Mouse (Mus musculus) embryonic facial prominence, embryonic 12.5 days (tissue): ENCODE data around the gene Ap5s1. TPM values are rescaled to one million over a fixed set of nuclear protein-coding genes. Genes with fewer than 3 reads are reported as not detected.

Source experiments
- ATAC-seq: fragments of 200-750 bp; cut with Nextera tagmentation; 2 replicates; pipeline ENCODE4 v1.8.0; 2017; ENCODE audit not compliant: insufficient number of reproducible peaks, insufficient read depth, low FRiP score, low TSS enrichment
- H3K27ac ChIP-seq: fragments of 300-500 bp; sonication (generic); 2 replicates; pipeline ENCODE4 v1.5.1; 2016; ENCODE audit warnings: mild to moderate bottlenecking
- H3K27me3 ChIP-seq: fragments of 300-500 bp; sonication (generic); 2 replicates; pipeline ENCODE4 v1.6.1; 2016; ENCODE audit warnings: mild to moderate bottlenecking, moderate library complexity
- H3K36me3 ChIP-seq: fragments of 300-500 bp; sonication (generic); 2 replicates; pipeline ENCODE4 v1.6.1; 2016; ENCODE audit warnings: mild to moderate bottlenecking
- H3K4me1 ChIP-seq: fragments of 300-500 bp; sonication (generic); 2 replicates; pipeline ENCODE4 v1.6.1; 2016
- H3K4me2 ChIP-seq: fragments of 300-500 bp; sonication (generic); replicated peaks from 2 replicates; pipeline ENCODE4 v1.6.1; 2016; ENCODE audit warnings: mild to moderate bottlenecking, moderate library complexity
- H3K4me3 ChIP-seq: fragments of 300-500 bp; sonication (generic); 2 replicates; pipeline ENCODE4 v1.5.1; 2016; ENCODE audit warnings: mild to moderate bottlenecking
- H3K9ac ChIP-seq: fragments of 300-500 bp; sonication (generic); 2 replicates; pipeline ENCODE4 v1.6.1; 2016; ENCODE audit warnings: mild to moderate bottlenecking, moderate library complexity
- H3K9me3 ChIP-seq: fragments of 300-500 bp; sonication (generic); 2 replicates; pipeline ENCODE4 v1.6.1; 2016; ENCODE audit warnings: mild to moderate bottlenecking, moderate library complexity
- WGBS: fragments of 180-500 bp; shearing (Covaris S2); methylation state at CpG from one replicate; pipeline ENCODE4 v1.1.7; 2016; 5-methylcytosine and 5-hydroxymethylcytosine counted together
- polyA plus RNA-seq: library from polyadenylated mRNA; unstranded; fragments of >200 nt; fragmentation: Nextera tagmentation; extraction: Ambion mirVana; gene quantifications from 2 replicates; pipeline ENCODE4 v1.2.1, GENCODE M21; 2016

The Ap5s1 gene
- polyA plus RNA-seq, 1 experiment from 2014 or later: 29.7 TPM

DNA sequence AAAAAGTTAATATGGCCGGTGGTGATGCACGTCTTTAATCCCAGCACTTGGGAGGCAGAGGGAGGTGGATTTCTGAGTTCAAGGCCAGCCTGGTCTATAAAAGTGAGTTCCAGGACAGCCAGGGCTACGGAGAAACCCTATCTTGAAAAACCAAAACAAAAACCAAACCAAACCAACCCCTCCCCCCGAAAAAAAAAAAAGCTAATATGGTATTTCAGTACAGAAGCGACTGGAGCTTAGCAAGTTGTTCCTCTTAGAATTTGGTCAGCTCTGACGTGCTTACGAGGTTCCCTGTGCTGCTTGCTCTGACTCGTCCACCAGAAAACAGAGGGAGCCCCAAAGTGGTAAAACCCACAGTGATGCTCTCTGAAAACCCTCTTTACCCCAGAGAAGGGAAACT is 51.8 kb downstream of the Ap5s1 start:
- Histone ChIP-seq H3K4me3 (no peak overlapping the region), H3K9ac (no peak overlapping the region), H3K36me3 (no peaks in the 10 kb centered on the region), H3K27me3 (no peaks in the 10 kb centered on the region), H3K9me3 (no peaks in the 10 kb centered on the region), H3K27ac (no peak overlapping the region), H3K4me2 (no peak overlapping the region), H3K4me1 (peaks cover 4% of the 10 kb centered on the region; the same call in 1 of the 2 replicates)
- WGBS: 77% methylated on average over 8 of the region's 8 CpGs
- ATAC-seq: no peak

DNA sequence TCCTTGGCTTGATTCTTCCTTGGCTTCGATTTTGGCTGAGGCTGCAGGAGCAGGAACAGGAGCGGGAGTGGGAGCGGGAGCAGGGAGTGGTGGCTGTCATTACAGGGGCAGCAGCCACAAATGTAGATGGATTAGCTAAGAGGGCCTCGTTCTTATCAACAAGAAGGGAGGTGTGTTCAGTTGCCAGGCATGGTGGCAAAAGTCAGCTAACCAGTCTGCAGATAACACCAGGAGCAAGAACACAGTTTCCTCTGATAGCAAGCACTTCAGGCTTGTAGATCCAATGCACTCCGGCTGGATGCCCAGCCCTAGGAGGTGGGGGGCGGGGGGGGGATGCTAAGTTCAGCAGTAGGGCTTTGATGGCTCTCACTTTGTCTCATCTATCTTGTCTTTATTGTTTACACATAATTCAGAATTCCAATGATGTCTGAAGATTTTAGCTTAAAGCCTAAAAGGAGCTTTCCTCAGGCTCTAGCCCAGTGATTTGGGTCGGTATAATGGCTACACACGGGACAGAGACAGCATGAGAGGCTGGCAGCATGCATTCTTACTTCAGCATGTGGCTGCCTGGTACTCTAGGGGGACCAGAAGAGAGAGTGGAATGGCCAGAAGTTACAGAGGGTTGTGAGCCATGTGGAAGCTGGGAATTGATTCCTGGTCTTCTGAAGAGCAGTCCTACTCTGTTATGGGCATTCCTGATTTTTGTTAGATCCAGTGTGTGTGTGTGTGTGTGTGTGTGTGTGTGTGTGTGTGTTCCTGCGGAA is 53.8 kb downstream of the Ap5s1 start:
- H3K9me3 ChIP-seq: no peaks in the 10 kb centered on the region
- H3K4me1 ChIP-seq: peaks cover 19% of the 10 kb centered on the region
- H3K27me3 ChIP-seq: no peaks in the 10 kb centered on the region
- ATAC-seq: no peak
- H3K9ac ChIP-seq: no peak overlapping the region
- H3K4me2 ChIP-seq: no peak overlapping the region
- WGBS: 65% methylated on average over 9 of the region's 9 CpGs
- H3K36me3 ChIP-seq: peaks cover 7% of the 10 kb centered on the region; the same call in 1 of the 2 replicates
- H3K27ac ChIP-seq: 0 out of 2 replicates have a peak overlapping the region, but pooled peaks have one; percentile 100
- H3K4me3 ChIP-seq: no peak overlapping the region

- peak overlapping the region; percentile 87 for H3K4me3 ChIP-seq
- peak overlapping the region; percentile 63 for H3K4me2 ChIP-seq
- H3K27me3 ChIP-seq: no peaks in the 10 kb centered on the region
- H3K9me3 ChIP-seq: no peaks in the 10 kb centered on the region
- peak overlapping the region; percentile 100 for H3K27ac ChIP-seq
- WGBS: 4% methylated on average over 10 of the region's 10 CpGs
- peak overlapping the region; percentile 97 for H3K9ac ChIP-seq
- peaks cover 19% of the 10 kb centered on the region for H3K4me1 ChIP-seq
- peaks cover 7% of the 10 kb centered on the region; the same call in 1 of the 2 replicates for H3K36me3 ChIP-seq
- peak; percentile 79 for ATAC-seq
These were observed 54.8 kb downstream of the Ap5s1 start for GRCm38 (mm10) chr2:131261481-131262212.

GRCm38 (mm10) chr2:131262213-131262672 is 55.4 kb downstream of the Ap5s1 start, which contains the start of gene Pank2:
Gene Pank2, plus strand, starts transcription at chr2:131262495.
- Histone ChIP-seq H3K27me3 (no peaks in the 10 kb centered on the region), H3K9ac (peak within 1 kb of the TSS; percentile 97), H3K4me3 (peak within 1 kb of the TSS; percentile 87), H3K9me3 (no peaks in the 10 kb centered on the region), H3K36me3 (peaks cover 7% of the 10 kb centered on the region; the same call in 1 of the 2 replicates), H3K4me2 (peak within 1 kb of the TSS; percentile 70), H3K4me1 (peaks cover 19% of the 10 kb centered on the region), H3K27ac (peak within 1 kb of the TSS; percentile 100)
- WGBS: under 1% methylated on average over 49 of the region's 49 CpGs
- peak; percentile 100 for ATAC-seq

Other genes starting within 250 kb of the Ap5s1 start
- gene Gfra4, start 164.0 kb upstream of the Ap5s1 start, polyA plus RNA-seq: 25.0 and 26.5 TPM in 2 replicates
- 7.4 and 7.5 TPM in 2 replicates for gene Adam33, start 143.3 kb upstream of the Ap5s1 start, polyA plus RNA-seq
- 0.08 and 0.11 TPM in 2 replicates for gene Siglec1, start 120.3 kb upstream of the Ap5s1 start, polyA plus RNA-seq
- gene Hspa12b, start 79.8 kb upstream of the Ap5s1 start, polyA plus RNA-seq: 15.9 and 17.7 TPM in 2 replicates
- gene Gm11037, start 73.6 kb upstream of the Ap5s1 start, polyA plus RNA-seq: not detected in 2 replicates
- 74.1 and 79.5 TPM in 2 replicates for gene 1700037H04Rik, start 47.0 kb upstream of the Ap5s1 start, polyA plus RNA-seq
- gene Cenpb, start 27.0 kb upstream of the Ap5s1 start, polyA plus RNA-seq: 12.6 and 14.8 TPM in 2 replicates
- gene Cdc25b, start 20.1 kb upstream of the Ap5s1 start, polyA plus RNA-seq: 48.8 and 52.3 TPM in 2 replicates
- gene Spef1, start 19.8 kb upstream of the Ap5s1 start, polyA plus RNA-seq: 4.9 and 5.2 TPM in 2 replicates
- gene Mavs, start 27.0 kb downstream of the Ap5s1 start, polyA plus RNA-seq: 16.3 and 18.1 TPM in 2 replicates
- gene Pank2, start 55.4 kb downstream of the Ap5s1 start, polyA plus RNA-seq: 61.8 and 61.9 TPM in 2 replicates
- gene Rnf24, start 145.8 kb downstream of the Ap5s1 start, polyA plus RNA-seq: 11.3 TPM in 2 replicates